Mouse (Mus musculus) right cerebral cortex, adult 2 months (tissue): ENCODE measurements at regions not wholly inside any gene's neighbourhood (a gene's known extent, or its start where the extent isn't known, plus 50 kb on each side); places are given as distances from the start of the nearest gene placed in this dataset.

Experiments
- DNase-seq, 2 experiments: peaks; one replicate each; pipeline ENCODE4 v3.0.0; 2021 to 2022; ENCODE audit warnings: low spot score in 2 of 2

- DNase-seq = peak; percentile 8 to 29
These were observed 79.1 kb downstream of the Ifi44 start for GRCm38 (mm10) chr3:151670628-151671027.

- no peak for DNase-seq
These were observed 96.5 kb downstream of the Ifi44 start for GRCm38 (mm10) chr3:151653298-151653697.

- peak in 1 of 2 experiments; percentile 45 for DNase-seq
These were observed 98.2 kb downstream of the Ifi44 start for GRCm38 (mm10) chr3:151651524-151651923.

- no peak for DNase-seq
These were observed 102.1 kb downstream of the Ifi44 start for GRCm38 (mm10) chr3:151647637-151648036.

- DNase-seq = no peak
These were observed 110.2 kb downstream of the Ifi44 start for GRCm38 (mm10) chr3:151639431-151640111.

- DNase-seq = no peak
These were observed 111.4 kb downstream of the Ifi44 start for GRCm38 (mm10) chr3:151638326-151638725.

GRCm38 (mm10) chr3:151610954-151611353 is 138.8 kb downstream of the Ifi44 start:
- DNase-seq = peak in 1 of 2 experiments; percentile 14

- no peak for DNase-seq
These were observed 142.1 kb downstream of the Ifi44 start for GRCm38 (mm10) chr3:151607689-151608088.

- DNase-seq = no peak
These were observed 146.4 kb downstream of the Ifi44 start for GRCm38 (mm10) chr3:151603371-151603770.
